Mouse (Mus musculus) layer of hippocampus, adult 2 months (tissue): Measurements from ENCODE around the gene Grm1. TPM values are rescaled to one million over a fixed set of nuclear protein-coding genes. Genes with fewer than 3 reads are reported as not detected.

Experiments
- DNase-seq, 2 experiments: peaks; one replicate each; pipeline ENCODE4 v3.0.0; 2022; ENCODE audit warnings: low spot score in 2 of 2
- H3K27ac ChIP-seq: fragments of 200-600 bp; 2 replicates; pipeline ENCODE4 v1.8.1; 2022
- H3K4me3 ChIP-seq: fragments of 200-600 bp; 2 replicates; pipeline ENCODE4 v1.8.1; 2022; ENCODE audit warnings: mild to moderate bottlenecking
- CTCF ChIP-seq: fragments of 200-600 bp; conservative IDR thresholded peaks from 2 replicates; pipeline ENCODE4 v1.8.1; 2022; ENCODE audit warnings: antibody characterized with exemption, mild to moderate bottlenecking, moderate library complexity
- total RNA-seq, 2 experiments: library from RNA; stranded (reverse); gene quantifications; 2 replicates each; pipeline ENCODE4 v1.2.3; 2021

The Grm1 gene
- total RNA-seq, 2 experiments from 2014 or later, result 77.9 to 78.1 TPM

DNA sequence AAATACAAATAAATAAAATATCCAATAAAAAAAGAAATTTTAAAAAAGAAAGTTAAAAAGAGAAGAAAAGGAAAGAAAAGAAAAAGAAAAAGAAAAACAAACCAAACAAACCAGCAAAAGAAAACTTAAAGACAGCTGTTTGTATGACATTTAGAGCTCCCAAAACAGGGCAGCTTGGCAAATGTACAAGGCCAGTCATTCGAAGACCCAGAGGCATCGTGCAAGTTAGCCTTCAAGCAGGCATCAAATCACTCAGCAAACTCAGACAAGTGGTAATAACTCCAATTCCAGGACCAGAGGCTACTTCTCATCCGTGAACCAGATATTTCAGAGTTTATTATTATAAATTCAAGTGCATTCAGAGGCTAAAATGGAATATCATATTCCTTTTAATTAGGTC, 355.7 kb downstream of the Grm1 start:
- Histone ChIP-seq H3K27ac (no peak overlapping the region), H3K4me3 (no peak overlapping the region)
- DNase-seq, result no peak
- no peak for TF ChIP-seq CTCF

DNA sequence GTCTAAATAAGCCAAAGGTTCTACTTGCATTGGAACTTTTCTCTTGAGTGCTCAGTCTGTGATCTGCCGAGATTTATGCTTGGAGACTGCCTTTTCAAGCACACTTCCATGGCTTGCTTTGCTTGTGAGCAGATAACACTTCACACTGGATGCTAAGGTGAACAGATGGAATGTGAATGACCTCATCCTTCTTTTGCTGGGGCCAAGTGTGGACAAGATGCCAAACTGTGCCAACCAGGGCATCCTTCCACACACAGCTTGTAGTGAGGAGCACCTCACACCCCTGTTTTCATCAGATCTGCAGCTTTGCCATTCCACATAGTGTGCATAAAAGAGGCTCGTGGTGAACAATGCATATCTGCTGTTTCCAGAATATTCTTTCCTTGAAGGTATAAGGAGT, 371.3 kb downstream of the Grm1 start:
- Histone ChIP-seq H3K27ac (no peak overlapping the region), H3K4me3 (no peak overlapping the region)
- DNase-seq, result no peak
- TF ChIP-seq CTCF, result no peak

- DNase-seq, result no peak
- no peak overlapping the region for H3K27ac ChIP-seq
- no peak for TF ChIP-seq CTCF
Measured at GRCm38 (mm10) chr10:10710359-10710758, 371.8 kb downstream of the Grm1 start.

GRCm38 (mm10) chr10:10708031-10708430, 374.1 kb downstream of the Grm1 start:
- DNase-seq, result no peak
- Histone ChIP-seq H3K27ac (no peak overlapping the region), H3K4me3 (no peak overlapping the region)
- no peak for TF ChIP-seq CTCF

More at GRCm38 (mm10) chr10:10710359-10710758, 371.8 kb downstream of the Grm1 start:
- H3K4me3 ChIP-seq, result no peak overlapping the region

DNA sequence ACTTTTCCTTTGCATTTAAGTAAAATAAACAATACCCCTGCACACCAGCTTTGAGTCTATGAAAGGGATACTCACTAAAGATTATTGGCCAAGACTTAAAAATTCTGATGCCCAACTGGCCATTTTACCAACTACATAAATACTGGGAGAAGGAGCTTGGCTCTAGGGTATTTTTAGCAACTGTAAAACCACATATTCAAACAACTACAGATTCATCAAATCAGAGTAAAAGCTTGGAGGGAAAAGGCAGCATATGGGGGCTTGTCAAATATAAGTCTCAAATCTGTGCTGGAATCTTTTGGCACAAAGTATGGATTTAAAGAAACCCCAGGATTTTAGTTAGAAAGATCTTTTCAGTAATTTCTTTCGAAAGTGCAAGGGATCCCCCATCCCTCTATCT, 380.8 kb downstream of the Grm1 start:
- no peak for DNase-seq

GRCm38 (mm10) chr10:10700903-10701302, 381.3 kb downstream of the Grm1 start:
- no peak overlapping the region for H3K27ac ChIP-seq
- DNase-seq, result no peak
- TF ChIP-seq CTCF, result no peak
- no peak overlapping the region for H3K4me3 ChIP-seq

More for the DNA sequence above, 380.8 kb downstream of the Grm1 start:
- Histone ChIP-seq H3K27ac (no peak overlapping the region), H3K4me3 (no peak overlapping the region)
- TF ChIP-seq CTCF, result no peak

DNA sequence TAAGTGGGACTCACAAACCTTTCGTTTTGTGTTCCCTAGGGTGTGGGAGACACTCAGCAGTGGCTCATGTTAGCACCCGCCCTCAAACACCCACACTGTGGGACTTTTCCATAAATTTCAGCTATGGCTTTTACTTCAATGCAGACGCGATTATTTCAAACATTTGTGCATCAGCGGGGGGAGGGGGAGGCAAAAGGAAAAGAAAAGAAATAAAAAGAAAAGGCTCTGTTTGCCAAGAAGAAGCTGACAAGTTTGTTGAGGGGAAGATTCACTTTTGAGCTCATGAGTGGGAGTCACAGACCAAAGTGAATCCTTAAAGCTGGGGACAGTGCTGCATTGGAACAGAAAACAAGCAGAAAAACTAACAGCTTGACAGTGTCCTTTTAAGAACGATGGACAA, 384.7 kb downstream of the Grm1 start:
- H3K27ac ChIP-seq, result no peak overlapping the region
- no peak for TF ChIP-seq CTCF
- DNase-seq, result no peak
- no peak overlapping the region for H3K4me3 ChIP-seq

GRCm38 (mm10) chr10:10689668-10690223, 392.4 kb downstream of the Grm1 start:
- Histone ChIP-seq H3K4me3 (peak overlapping the region; percentile 44), H3K27ac (peak overlapping the region; percentile 71)
- DNase-seq, result no peak
- no peak for TF ChIP-seq CTCF

- no peak for TF ChIP-seq CTCF
- peak overlapping the region; percentile 44 for H3K4me3 ChIP-seq
- DNase-seq, result peak; percentile 43 to 45
- H3K27ac ChIP-seq, result peak overlapping the region; percentile 71
Measured at GRCm38 (mm10) chr10:10688907-10689667, 393.1 kb downstream of the Grm1 start.

DNA sequence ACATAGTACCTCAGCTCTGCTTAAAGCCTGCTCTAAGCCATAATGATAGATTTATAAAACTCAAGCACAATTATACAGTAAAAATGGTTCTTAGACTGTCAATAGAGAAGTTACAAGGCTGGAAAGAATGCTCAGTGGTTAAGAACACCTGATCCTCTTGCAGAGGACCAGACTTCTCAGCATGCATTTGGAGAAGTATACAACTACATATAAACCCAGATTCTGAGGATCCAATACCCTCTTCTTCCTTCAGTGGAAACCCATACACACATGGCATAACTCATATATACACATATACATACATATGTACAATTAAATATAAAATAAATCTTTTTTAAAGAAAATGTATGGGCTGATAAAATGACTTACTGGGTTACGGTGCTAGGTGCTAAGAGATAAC, 401.1 kb downstream of the Grm1 start, which contains the start of gene Gm10944:
Gene Gm10944, plus strand, starts transcription at position 301 of the 400 bp plus-strand sequence.
- DNase-seq, result no peak
- no peak for TF ChIP-seq CTCF
- no peak within 1 kb of the TSS for H3K4me3 ChIP-seq
- H3K27ac ChIP-seq, result no peak within 1 kb of the TSS

GRCm38 (mm10) chr10:10659976-10660375, 422.2 kb downstream of the Grm1 start:
- no peak for TF ChIP-seq CTCF
- no peak overlapping the region for H3K27ac ChIP-seq
- DNase-seq, result no peak
- no peak overlapping the region for H3K4me3 ChIP-seq

DNA sequence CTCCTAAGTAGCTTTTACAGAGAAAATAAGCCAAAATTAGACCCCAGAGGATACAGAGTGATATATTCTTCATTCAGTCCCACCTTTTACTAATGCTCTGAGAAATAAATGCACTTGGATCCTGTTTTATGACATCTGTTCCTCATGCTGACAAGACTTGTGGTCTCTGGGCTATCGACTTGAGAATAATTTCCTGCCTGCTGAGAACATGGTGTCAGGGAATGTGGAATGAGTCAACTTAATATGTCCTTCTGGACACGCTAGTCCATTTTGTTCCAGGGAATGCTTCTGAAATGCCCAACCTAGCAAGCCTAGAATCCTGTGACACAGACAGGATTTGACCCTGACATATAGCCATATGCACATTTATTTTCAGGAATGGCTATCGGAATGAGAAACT, 423.0 kb downstream of the Grm1 start:
- H3K4me3 ChIP-seq, result no peak overlapping the region
- TF ChIP-seq CTCF, result no peak
- no peak for DNase-seq
- H3K27ac ChIP-seq, result no peak overlapping the region

- H3K27ac ChIP-seq, result no peak overlapping the region
- H3K4me3 ChIP-seq, result no peak overlapping the region
- no peak for DNase-seq
- no peak for TF ChIP-seq CTCF
Measured at GRCm38 (mm10) chr10:10656621-10657020, 425.5 kb downstream of the Grm1 start.

DNA sequence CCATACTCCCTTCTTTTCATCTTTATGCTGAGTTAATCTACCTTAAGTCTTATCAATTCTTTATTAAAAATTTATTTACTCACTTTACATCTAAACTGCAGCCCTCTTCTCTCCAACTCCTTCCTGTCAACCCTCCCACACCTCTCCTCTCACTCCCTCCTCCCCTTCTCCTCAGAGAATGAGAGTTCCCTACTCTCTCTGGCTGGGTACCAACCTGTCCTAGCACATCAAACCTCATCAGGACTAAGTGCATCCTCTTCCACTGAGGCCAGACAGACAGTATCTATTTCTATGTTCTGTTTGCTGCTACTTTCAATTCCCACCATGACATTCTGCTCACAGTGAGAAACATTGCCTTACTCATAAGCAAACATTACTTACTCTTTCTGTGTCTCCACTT, 426.2 kb downstream of the Grm1 start:
- no peak overlapping the region for H3K27ac ChIP-seq
- no peak overlapping the region for H3K4me3 ChIP-seq
- no peak for TF ChIP-seq CTCF
- DNase-seq, result no peak

Other genes starting within 250 kb of the Grm1 start
- 10 to 100 TPM; 39.4 to 41.3 TPM for gene Shprh, start 67.1 kb upstream of the Grm1 start, total RNA-seq
- gene Fbxo30, start 199.0 kb upstream of the Grm1 start, total RNA-seq, result 10 to 100 TPM in 1 of 2 experiments, 1 to 10 TPM in 1; 8.1 to 10.1 TPM